Mouse (Mus musculus) heart, postnatal 0 days (tissue): ENCODE data around the gene Lonp2. TPM values are rescaled to one million over a fixed set of nuclear protein-coding genes. Genes with fewer than 3 reads are reported as not detected.
A peak's percentile ranks its signal among the peaks of the same experiment; 100 is the strongest.

Source experiments
- ATAC-seq: fragments of 200-750 bp; cut with Nextera tagmentation; 2 replicates; pipeline ENCODE4 v1.8.0; 2017; ENCODE audit warnings: low read depth, moderate number of reproducible peaks, moderate library complexity; ENCODE audit not compliant: insufficient read depth
- DNase-seq: peaks from one replicate; pipeline ENCODE4 v3.0.0-alpha.2; 2016; ENCODE audit warnings: low spot score
- H3K27ac ChIP-seq: fragments of 300-500 bp; sonication (generic); 2 replicates; pipeline ENCODE4 v1.5.1; 2014; ENCODE audit warnings: low read depth, mild to moderate bottlenecking
- H3K27me3 ChIP-seq: fragments of 300-500 bp; sonication (generic); 2 replicates; pipeline ENCODE4 v1.6.1; 2014; ENCODE audit warnings: low read length, mixed read lengths; ENCODE audit not compliant: control insufficient read depth, insufficient read depth
- H3K36me3 ChIP-seq: fragments of 300-500 bp; sonication (generic); replicated peaks from 2 replicates; pipeline ENCODE4 v1.6.1; 2014; ENCODE audit warnings: low read length, mixed read lengths; ENCODE audit not compliant: control insufficient read depth, insufficient read depth
- H3K4me1 ChIP-seq: fragments of 300-500 bp; sonication (generic); 2 replicates; pipeline ENCODE4 v1.6.1; 2014; ENCODE audit warnings: antibody characterized with exemption; ENCODE audit not compliant: control insufficient read depth, insufficient read depth
- H3K4me2 ChIP-seq: fragments of 300-500 bp; sonication (generic); 2 replicates; pipeline ENCODE4 v1.6.1; 2014; ENCODE audit warnings: low read depth, mild to moderate bottlenecking, low read length, moderate library complexity
- H3K4me3 ChIP-seq: fragments of 300-500 bp; sonication (generic); 2 replicates; pipeline ENCODE4 v1.5.1; 2014; ENCODE audit warnings: low read depth, low read length
- H3K9ac ChIP-seq: fragments of 300-500 bp; sonication (generic); replicated peaks from 2 replicates; pipeline ENCODE4 v1.6.1; 2014; ENCODE audit warnings: low read depth, low read length, mixed read lengths
- H3K9me3 ChIP-seq: fragments of 300-500 bp; sonication (generic); replicated peaks from 2 replicates; pipeline ENCODE4 v1.6.1; 2016; ENCODE audit warnings: low read length; ENCODE audit not compliant: control insufficient read depth
- CTCF ChIP-seq: IDR thresholded peaks from 2 replicates; pipeline ENCODE4 v1.5.1; 2016; ENCODE audit warnings: antibody characterized with exemption, control low read depth, low read depth
- EP300 ChIP-seq: IDR thresholded peaks from 2 replicates; pipeline ENCODE4 v1.6.1; 2016; ENCODE audit warnings: antibody characterized with exemption, low read depth
- WGBS: fragments of 180-500 bp; shearing (Covaris S2); extraction: QIAGEN DNeasy Blood & Tissue Kit; methylation state at CpG from one replicate; pipeline ENCODE4 v1.1.7; 2014; 5-methylcytosine and 5-hydroxymethylcytosine counted together
- polyA plus RNA-seq: library from polyadenylated mRNA; unstranded; fragments of >200 nt; fragmentation: Nextera tagmentation; extraction: Ambion mirVana; gene quantifications from 2 replicates; pipeline ENCODE4 v1.2.1, GENCODE M21; 2015
- total RNA-seq: library from RNA; depleted of rRNA; stranded (reverse); fragments of >200 nt; gene quantifications from 2 replicates; pipeline ENCODE4 v1.2.3, GENCODE M21; 2014; ENCODE audit warnings: low replicate concordance

The Lonp2 gene
- total and polyA plus RNA-seq, 2 experiments from 2014 or later = 60.1 to 63.0 TPM

- Histone ChIP-seq H3K4me3 (no peak overlapping the region), H3K27ac (no peak overlapping the region), H3K9ac (no peak overlapping the region), H3K9me3 (no peaks in the 10 kb centered on the region), H3K4me2 (no peak overlapping the region), H3K4me1 (0 out of 2 replicates have a peak, but pooled peaks cover 6% of the 10 kb centered on the region), H3K36me3 (no peaks in the 10 kb centered on the region), H3K27me3 (no peaks in the 10 kb centered on the region)
- ATAC-seq (no peak), DNase-seq (no peak)
- no peak for TF ChIP-seq EP300
- TF ChIP-seq CTCF = no peak
- WGBS = 72% methylated on average over 3 of the region's 3 CpGs
Measured at GRCm38 (mm10) chr8:86758651-86759050, 134.8 kb downstream of the Lonp2 start.

GRCm38 (mm10) chr8:86759090-86759491 is 135.2 kb downstream of the Lonp2 start:
- Histone ChIP-seq H3K4me3 (no peak overlapping the region), H3K9ac (no peak overlapping the region), H3K36me3 (no peaks in the 10 kb centered on the region), H3K4me2 (no peak overlapping the region), H3K9me3 (no peaks in the 10 kb centered on the region), H3K27me3 (no peaks in the 10 kb centered on the region), H3K4me1 (0 out of 2 replicates have a peak, but pooled peaks cover 6% of the 10 kb centered on the region), H3K27ac (peak overlapping the region; percentile 46; the same call in 1 of the 2 replicates)
- ATAC-seq (no peak), DNase-seq (no peak)
- 27% methylated on average over 4 of the region's 4 CpGs for WGBS
- TF ChIP-seq EP300 (no peak), CTCF (no peak)

GRCm38 (mm10) chr8:86760746-86761145 is 136.9 kb downstream of the Lonp2 start:
- Histone ChIP-seq H3K27me3 (no peaks in the 10 kb centered on the region), H3K9ac (no peak overlapping the region), H3K9me3 (no peaks in the 10 kb centered on the region), H3K4me1 (0 out of 2 replicates have a peak, but pooled peaks cover 6% of the 10 kb centered on the region), H3K27ac (no peak overlapping the region), H3K36me3 (no peaks in the 10 kb centered on the region), H3K4me3 (no peak overlapping the region), H3K4me2 (no peak overlapping the region)
- no peak for TF ChIP-seq EP300
- 82% methylated on average over 6 of the region's 6 CpGs for WGBS
- ATAC-seq = no peak
- DNase-seq = no peak

- Histone ChIP-seq H3K27me3 (no peaks in the 10 kb centered on the region), H3K4me2 (no peak overlapping the region), H3K9me3 (no peaks in the 10 kb centered on the region), H3K4me3 (no peak overlapping the region), H3K27ac (no peak overlapping the region), H3K4me1 (0 out of 2 replicates have a peak, but pooled peaks cover 16% of the 10 kb centered on the region), H3K9ac (no peak overlapping the region), H3K36me3 (no peaks in the 10 kb centered on the region)
- no peak for ATAC-seq
- TF ChIP-seq CTCF (no peak), EP300 (no peak)
- DNase-seq = no peak
- 68% methylated on average over 5 of the region's 5 CpGs for WGBS
Measured at GRCm38 (mm10) chr8:86762806-86763205, 139.0 kb downstream of the Lonp2 start.

GRCm38 (mm10) chr8:86765155-86765554 is 141.3 kb downstream of the Lonp2 start:
- ATAC-seq = no peak
- no peaks in the 10 kb centered on the region for H3K36me3 ChIP-seq
- H3K27ac ChIP-seq = no peak overlapping the region
- TF ChIP-seq EP300 (no peak), CTCF (no peak)
- no peak overlapping the region for H3K4me2 ChIP-seq
- no peak for DNase-seq
- no peak overlapping the region for H3K4me3 ChIP-seq
- WGBS = 85% methylated on average over 10 of the region's 10 CpGs
- peaks cover 19% of the 10 kb centered on the region for H3K4me1 ChIP-seq
- H3K9ac ChIP-seq = no peak overlapping the region
- H3K9me3 ChIP-seq = no peaks in the 10 kb centered on the region
- no peaks in the 10 kb centered on the region for H3K27me3 ChIP-seq

- Histone ChIP-seq H3K9ac (no peak overlapping the region), H3K27me3 (no peaks in the 10 kb centered on the region), H3K36me3 (no peaks in the 10 kb centered on the region), H3K4me3 (no peak overlapping the region), H3K4me2 (no peak overlapping the region), H3K9me3 (no peaks in the 10 kb centered on the region), H3K27ac (no peak overlapping the region), H3K4me1 (peaks cover 19% of the 10 kb centered on the region)
- ATAC-seq = no peak
- no peak for DNase-seq
- WGBS = 88% methylated on average over 8 of the region's 8 CpGs
- TF ChIP-seq CTCF (no peak), EP300 (no peak)
Measured at GRCm38 (mm10) chr8:86765669-86766068, 141.8 kb downstream of the Lonp2 start.
